Mouse (Mus musculus) frontal cortex, postnatal 14 days (tissue): ENCODE measurements around the gene Acnat1.
"Not testable (repeated sequence)": the region's sequence is repeated elsewhere in the genome, so short reads cannot be mapped to it uniquely, and the experiment has no call there.

Experiments used
- DNase-seq, 2 experiments: peaks; one replicate each; pipeline ENCODE4 v3.0.0; 2022; ENCODE audit warnings: low spot score in 2 of 2

The Acnat1 gene

GRCm38 (mm10) chr4:49473435-49474100 lies at the start of gene Acnat1:
TSS of gene Acnat1 (minus strand) at chr4:49473912.
- no peak for DNase-seq

GRCm38 (mm10) chr4:49522576-49522975 lies 48.9 kb upstream of the Acnat1 start:
- DNase-seq, result peak; percentile 69 to 76

DNA sequence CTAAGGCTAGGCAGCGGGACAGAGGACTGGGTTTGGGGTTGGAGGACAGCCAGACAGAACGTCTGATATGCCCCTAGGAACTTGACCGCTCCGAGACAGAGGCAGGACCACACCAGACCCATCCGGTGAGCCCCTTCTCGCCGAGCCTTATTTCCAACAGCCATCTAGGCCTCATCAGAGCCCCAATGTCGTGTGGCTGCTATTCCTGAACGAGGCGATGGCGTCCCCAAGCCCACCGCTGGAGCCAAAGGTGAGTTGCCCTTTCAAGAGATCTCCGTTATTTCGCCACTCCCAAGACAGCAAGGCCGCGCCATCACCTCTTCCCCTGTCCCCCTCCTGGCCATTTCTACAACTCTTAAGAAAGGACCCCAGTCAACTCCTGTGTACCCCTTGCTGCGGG lies 47.6 kb upstream of the Acnat1 start:
- no peak for DNase-seq

GRCm38 (mm10) chr4:49520572-49521340 lies 47.0 kb upstream of the Acnat1 start, which contains the start of the genes Mrpl50 and Zfp189:
TSS of gene Mrpl50 (minus strand) at chr4:49521093.
TSS of gene Zfp189 (plus strand) at chr4:49521176.
- DNase-seq, result peak; percentile 93 to 96

DNA sequence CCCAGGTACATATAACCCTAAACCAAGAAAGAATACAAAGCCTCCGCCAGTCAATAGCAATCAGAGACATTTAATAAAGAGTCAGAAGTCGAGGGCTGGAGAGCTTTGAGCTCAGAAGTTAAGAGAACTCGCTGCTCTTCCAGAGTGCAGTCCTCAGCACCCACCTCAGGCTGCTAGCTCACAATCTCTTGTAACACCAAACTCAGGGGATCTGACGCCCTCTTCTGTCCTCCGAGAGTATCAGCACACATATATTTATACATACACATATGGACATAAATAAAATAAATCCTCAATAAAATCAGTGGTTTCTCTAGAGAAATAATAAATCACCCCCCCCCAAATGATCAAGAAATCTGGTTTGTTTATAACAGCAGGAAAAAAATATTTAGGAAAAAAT lies 45.8 kb upstream of the Acnat1 start:
- no peak for DNase-seq

DNA sequence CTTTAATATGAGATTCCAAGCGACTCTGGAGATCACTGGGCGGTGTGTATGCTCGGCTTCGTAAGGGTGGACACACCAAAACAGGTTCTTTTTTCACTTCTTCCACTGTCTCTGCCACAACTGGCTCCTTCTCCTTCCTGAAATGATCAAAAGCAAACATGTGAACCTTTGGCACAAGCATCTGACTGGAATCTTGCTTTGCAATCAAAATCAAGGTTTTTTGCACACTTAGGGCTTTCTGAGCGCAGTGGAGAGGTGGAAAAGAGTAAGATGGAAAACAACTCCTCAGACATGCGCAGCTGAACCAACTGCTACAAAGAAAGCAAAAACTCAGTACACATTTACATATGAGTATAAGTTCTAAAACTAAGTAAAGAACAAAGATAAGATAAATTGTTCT lies 40.7 kb upstream of the Acnat1 start:
- DNase-seq, result no peak

GRCm38 (mm10) chr4:49512636-49513035 lies 38.9 kb upstream of the Acnat1 start:
- no peak for DNase-seq

- DNase-seq, result not testable (repeated sequence)
These were observed 36.6 kb upstream of the Acnat1 start for GRCm38 (mm10) chr4:49510236-49510835.

DNA sequence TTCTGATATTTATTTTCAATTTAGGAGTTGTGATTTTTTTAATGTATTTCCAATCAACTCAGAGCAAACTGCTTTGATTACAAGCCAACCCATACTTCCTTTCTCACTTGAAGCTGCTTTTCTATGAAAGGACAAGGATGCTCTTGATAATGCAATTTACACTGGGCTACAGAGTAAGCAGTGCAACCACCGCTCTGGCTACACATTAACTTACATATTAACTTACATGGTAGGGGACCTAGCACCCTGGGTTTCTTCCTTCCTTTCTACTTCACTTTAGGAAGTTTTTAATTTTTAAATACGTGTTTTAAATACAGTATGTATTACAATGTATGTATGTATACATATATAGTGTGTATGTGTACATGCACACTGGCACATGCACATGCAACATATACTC lies 35.5 kb upstream of the Acnat1 start:
- no peak for DNase-seq

DNA sequence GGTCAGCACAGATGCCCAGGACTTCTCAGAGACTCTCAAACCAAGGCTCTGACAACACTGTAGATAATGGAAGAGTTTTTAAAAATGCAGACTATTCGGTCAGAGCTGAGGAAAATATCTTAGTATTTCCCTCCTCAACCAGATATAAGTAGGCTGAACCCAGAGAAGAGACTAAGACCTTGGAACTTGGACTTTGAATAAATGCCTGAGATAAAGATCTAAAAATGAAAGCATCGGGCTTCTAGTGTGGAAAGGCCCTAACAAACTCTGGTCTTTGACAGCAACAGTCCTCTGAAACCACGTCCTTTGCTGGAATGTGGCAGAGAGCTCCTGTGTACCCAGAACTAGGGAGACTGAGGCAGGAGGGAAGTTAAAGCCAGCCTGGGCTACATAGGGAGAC lies 32.7 kb upstream of the Acnat1 start, which contains the start of gene Baat:
Gene Baat (minus strand): TSS at position 172 of the 400 bp plus-strand sequence.
- no peak for DNase-seq

GRCm38 (mm10) chr4:49503563-49503962 lies 29.9 kb upstream of the Acnat1 start:
- no peak for DNase-seq

DNA sequence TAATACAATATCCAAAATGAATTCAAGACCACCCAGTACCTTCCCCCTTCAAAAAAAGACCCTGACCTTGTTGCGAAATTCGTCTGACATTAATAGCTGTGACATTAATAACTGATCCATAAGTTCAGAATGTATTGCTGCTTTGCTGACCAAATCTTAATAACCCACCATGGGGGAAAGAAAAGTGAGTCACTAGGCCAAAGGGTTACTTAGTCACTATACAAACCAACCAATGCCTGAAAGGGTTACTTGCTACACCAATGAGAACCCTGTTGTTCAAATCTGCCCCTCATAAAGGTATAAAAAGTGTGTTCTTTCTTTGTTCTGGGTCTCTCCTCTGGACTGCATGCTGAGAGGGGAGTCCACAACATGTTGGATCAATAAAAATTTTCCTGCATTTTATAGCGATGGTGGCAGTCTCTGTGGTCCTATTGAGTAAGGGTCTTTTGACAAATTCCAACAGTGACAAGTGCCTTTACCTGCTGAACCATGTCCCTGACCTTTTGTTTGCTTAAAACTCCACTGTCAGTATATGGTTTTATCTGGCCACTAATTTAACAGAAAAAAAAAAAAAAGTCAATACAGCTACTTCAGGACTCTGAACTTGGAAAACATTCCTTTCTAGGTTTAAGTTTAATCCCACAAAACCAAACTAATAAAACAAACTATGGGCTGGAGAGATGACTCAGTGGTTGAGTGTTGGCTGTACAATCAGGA lies 12.4 kb upstream of the Acnat1 start:
- not testable (repeated sequence) for DNase-seq

GRCm38 (mm10) chr4:49485442-49485841 lies 11.7 kb upstream of the Acnat1 start:
- DNase-seq, result no peak

DNA sequence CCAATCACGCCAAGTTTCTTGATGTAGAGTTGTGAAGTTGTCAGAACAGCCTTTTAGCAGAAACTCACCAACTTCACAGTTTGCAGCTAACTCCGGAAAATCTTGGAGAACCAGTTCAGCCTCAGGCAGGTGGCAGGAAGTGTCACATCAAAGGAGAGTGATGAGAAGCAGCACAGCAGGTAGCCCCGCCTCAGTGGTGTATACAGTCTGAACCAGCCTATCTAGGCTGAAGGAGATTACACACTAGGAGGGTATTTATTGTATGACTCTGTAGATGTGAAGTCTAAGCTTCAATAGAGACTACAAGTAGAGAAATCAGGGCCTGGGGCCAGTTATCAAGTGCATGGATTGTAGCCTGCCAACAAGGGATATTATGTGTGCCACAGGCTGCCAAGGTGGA lies 7.2 kb upstream of the Acnat1 start:
- no peak for DNase-seq

DNA sequence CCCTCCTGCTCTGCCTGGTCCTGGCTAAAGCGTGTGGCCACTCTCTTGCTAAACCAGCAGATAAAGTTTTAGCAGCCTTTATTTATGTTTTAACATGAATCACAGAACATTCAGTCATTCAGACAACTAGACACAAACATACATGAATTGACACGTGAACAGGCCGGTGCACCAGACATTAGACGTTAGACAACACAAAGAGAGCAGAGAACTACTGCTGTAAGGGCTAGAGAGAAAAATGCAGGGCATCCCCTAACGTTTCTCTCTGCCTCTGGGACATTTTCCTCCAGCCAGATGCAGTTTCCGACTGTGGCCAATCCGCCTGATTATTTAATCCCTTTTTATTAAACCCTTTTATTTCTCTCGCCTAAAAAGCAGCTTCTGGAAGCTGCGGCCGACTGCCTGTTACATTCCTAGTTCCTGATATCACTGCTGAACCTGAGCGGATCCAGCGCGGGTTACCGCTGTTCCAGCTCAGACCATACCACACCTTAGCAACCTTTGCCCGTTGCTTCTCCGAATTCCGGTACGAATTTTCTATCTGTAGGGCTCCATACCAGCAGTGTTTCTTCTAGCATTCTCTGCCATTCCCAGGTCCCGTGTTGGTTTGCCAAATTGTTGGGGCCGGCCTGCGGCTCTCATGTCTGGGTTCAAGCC lies 6.5 kb upstream of the Acnat1 start:
- DNase-seq, result no peak

- DNase-seq, result not testable (repeated sequence)
These were observed 5.3 kb upstream of the Acnat1 start for GRCm38 (mm10) chr4:49479035-49479434.

GRCm38 (mm10) chr4:49478118-49478877 lies 4.6 kb upstream of the Acnat1 start:
- no peak for DNase-seq

- no peak for DNase-seq
These were observed 871 bp upstream of the Acnat1 start for GRCm38 (mm10) chr4:49474583-49474982.

GRCm38 (mm10) chr4:49469435-49470151 lies 4.1 kb downstream of the Acnat1 start:
- DNase-seq, result no peak

GRCm38 (mm10) chr4:49467360-49467759 lies 6.4 kb downstream of the Acnat1 start:
- no peak for DNase-seq
